Mouse (Mus musculus): ENCODE measurements around the gene Gpc6. TPM values are rescaled to one million over a fixed set of nuclear protein-coding genes. Genes with fewer than 3 reads are reported as not detected.

Gene Gpc6
- polyA plus RNA-seq, 1 experiment from 2014 or later, result 42.5 TPM

DNA sequence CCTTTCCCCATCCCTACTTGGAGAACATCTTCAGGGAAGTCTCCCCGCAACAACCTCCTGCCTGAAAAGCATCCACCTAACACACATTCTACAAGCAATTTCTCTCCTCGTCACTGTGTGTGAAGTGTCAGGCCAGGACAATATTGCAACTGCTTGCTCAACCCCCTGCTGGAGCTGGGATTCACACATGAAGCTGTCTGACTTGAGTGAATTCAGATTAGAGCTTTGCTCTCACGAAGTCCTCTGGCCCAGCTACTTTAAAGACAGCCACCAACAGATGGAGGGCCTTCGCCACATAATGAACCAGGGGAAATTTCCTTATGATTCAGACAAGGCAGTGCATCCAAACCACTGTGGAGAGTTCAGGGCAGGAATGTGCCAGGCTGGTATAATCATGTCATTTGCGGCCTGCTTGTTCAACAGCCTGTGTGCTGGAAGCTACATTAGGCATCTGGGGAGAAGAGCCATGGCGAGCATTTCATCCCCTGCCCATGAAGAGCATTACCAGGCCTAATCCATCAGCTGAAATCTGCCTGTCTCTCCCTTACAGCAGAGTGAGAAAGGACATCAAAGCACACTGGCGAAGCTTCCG is 858.7 kb downstream of the Gpc6 start:
- Histone ChIP-seq H3K36me3 (ENCODE audit: control insufficient read depth, insufficient read depth, low read length) (no peaks in the 10 kb centered on the region), H3K4me2 (ENCODE audit: low read depth, low read length) (no peak overlapping the region), H3K4me1 (ENCODE audit: control insufficient read depth, insufficient read depth, low read length) (0 out of 2 replicates have a peak, but pooled peaks cover 7% of the 10 kb centered on the region), H3K9me3 (ENCODE audit: control insufficient read depth, low read length) (no peaks in the 10 kb centered on the region), H3K27ac (replicated peaks; ENCODE audit: low read depth, low read length) (no peak overlapping the region), H3K4me3 (ENCODE audit: low read depth, low read length) (no peak overlapping the region), H3K27me3 (replicated peaks; ENCODE audit: control insufficient read depth, insufficient read depth, low read length) (no peaks in the 10 kb centered on the region), H3K9ac (ENCODE audit: low read depth, low read length) (no peak overlapping the region)
- 75% methylated on average over 8 of the region's 8 CpGs for WGBS
- ATAC-seq (ENCODE audit: low read depth) (no peak), DNase-seq (ENCODE audit: low spot score) (peak; percentile 37)

- WGBS, result 67% methylated on average over 9 of the region's 9 CpGs
- Histone ChIP-seq H3K9me3 (ENCODE audit: control insufficient read depth, low read length) (no peaks in the 10 kb centered on the region), H3K27me3 (replicated peaks; ENCODE audit: control insufficient read depth, insufficient read depth, low read length) (no peaks in the 10 kb centered on the region), H3K4me2 (ENCODE audit: low read depth, low read length) (no peak overlapping the region), H3K4me3 (ENCODE audit: low read depth, low read length) (no peak overlapping the region), H3K36me3 (ENCODE audit: control insufficient read depth, insufficient read depth, low read length) (no peaks in the 10 kb centered on the region), H3K9ac (ENCODE audit: low read depth, low read length) (no peak overlapping the region), H3K27ac (replicated peaks; ENCODE audit: low read depth, low read length) (no peak overlapping the region), H3K4me1 (ENCODE audit: control insufficient read depth, insufficient read depth, low read length) (0 out of 2 replicates have a peak, but pooled peaks cover 7% of the 10 kb centered on the region)
- ATAC-seq (ENCODE audit: low read depth) (no peak), DNase-seq (ENCODE audit: low spot score) (no peak)
These were observed 859.8 kb downstream of the Gpc6 start for GRCm38 (mm10) chr14:117784960-117785359.

- ATAC-seq (ENCODE audit: low read depth) (no peak), DNase-seq (ENCODE audit: low spot score) (no peak)
- 75% methylated on average over 15 of the region's 15 CpGs for WGBS
- Histone ChIP-seq H3K4me1 (ENCODE audit: control insufficient read depth, insufficient read depth, low read length) (0 out of 2 replicates have a peak, but pooled peaks cover 7% of the 10 kb centered on the region), H3K9ac (ENCODE audit: low read depth, low read length) (no peak overlapping the region), H3K4me2 (ENCODE audit: low read depth, low read length) (no peak overlapping the region), H3K27me3 (replicated peaks; ENCODE audit: control insufficient read depth, insufficient read depth, low read length) (no peaks in the 10 kb centered on the region), H3K9me3 (ENCODE audit: control insufficient read depth, low read length) (no peaks in the 10 kb centered on the region), H3K4me3 (ENCODE audit: low read depth, low read length) (no peak overlapping the region), H3K27ac (replicated peaks; ENCODE audit: low read depth, low read length) (no peak overlapping the region), H3K36me3 (ENCODE audit: control insufficient read depth, insufficient read depth, low read length) (no peaks in the 10 kb centered on the region)
These were observed 860.5 kb downstream of the Gpc6 start for GRCm38 (mm10) chr14:117785507-117786085.

GRCm38 (mm10) chr14:117786647-117787046 is 861.5 kb downstream of the Gpc6 start:
- H3K4me2 ChIP-seq (ENCODE audit: low read depth, low read length), result peak overlapping the region; percentile 33
- no peak overlapping the region; the same call in 1 of the 2 replicates for H3K9ac ChIP-seq (ENCODE audit: low read depth, low read length)
- DNase-seq (ENCODE audit: low spot score), result peak; percentile 26
- H3K27me3 ChIP-seq (replicated peaks; ENCODE audit: control insufficient read depth, insufficient read depth, low read length), result no peaks in the 10 kb centered on the region
- 0 out of 2 replicates have a peak, but pooled peaks cover 7% of the 10 kb centered on the region for H3K4me1 ChIP-seq (ENCODE audit: control insufficient read depth, insufficient read depth, low read length)
- H3K9me3 ChIP-seq (ENCODE audit: control insufficient read depth, low read length), result no peaks in the 10 kb centered on the region
- no peak overlapping the region for H3K27ac ChIP-seq (replicated peaks; ENCODE audit: low read depth, low read length)
- peak; percentile 56; the same call in 1 of the 2 replicates for ATAC-seq (ENCODE audit: low read depth)
- 23% methylated on average over 7 of the region's 7 CpGs for WGBS
- H3K4me3 ChIP-seq (ENCODE audit: low read depth, low read length), result no peak overlapping the region
- H3K36me3 ChIP-seq (ENCODE audit: control insufficient read depth, insufficient read depth, low read length), result no peaks in the 10 kb centered on the region

- Histone ChIP-seq H3K4me3 (ENCODE audit: low read depth, low read length) (no peak overlapping the region), H3K9me3 (ENCODE audit: control insufficient read depth, low read length) (no peaks in the 10 kb centered on the region), H3K4me2 (ENCODE audit: low read depth, low read length) (no peak overlapping the region), H3K36me3 (ENCODE audit: control insufficient read depth, insufficient read depth, low read length) (no peaks in the 10 kb centered on the region), H3K27me3 (replicated peaks; ENCODE audit: control insufficient read depth, insufficient read depth, low read length) (no peaks in the 10 kb centered on the region), H3K4me1 (ENCODE audit: control insufficient read depth, insufficient read depth, low read length) (no peaks in the 10 kb centered on the region), H3K9ac (ENCODE audit: low read depth, low read length) (no peak overlapping the region), H3K27ac (replicated peaks; ENCODE audit: low read depth, low read length) (no peak overlapping the region)
- 74% methylated on average over 2 of the region's 2 CpGs for WGBS
- ATAC-seq (ENCODE audit: low read depth) (peak; percentile 65; the same call in 1 of the 2 replicates), DNase-seq (ENCODE audit: low spot score) (no peak)
These were observed 869.8 kb downstream of the Gpc6 start for GRCm38 (mm10) chr14:117794874-117795273.

- Histone ChIP-seq H3K4me1 (ENCODE audit: control insufficient read depth, insufficient read depth, low read length) (no peaks in the 10 kb centered on the region), H3K27ac (replicated peaks; ENCODE audit: low read depth, low read length) (no peak overlapping the region), H3K9me3 (ENCODE audit: control insufficient read depth, low read length) (no peaks in the 10 kb centered on the region), H3K9ac (ENCODE audit: low read depth, low read length) (no peak overlapping the region), H3K27me3 (replicated peaks; ENCODE audit: control insufficient read depth, insufficient read depth, low read length) (no peaks in the 10 kb centered on the region), H3K4me3 (ENCODE audit: low read depth, low read length) (no peak overlapping the region), H3K4me2 (ENCODE audit: low read depth, low read length) (no peak overlapping the region), H3K36me3 (ENCODE audit: control insufficient read depth, insufficient read depth, low read length) (no peaks in the 10 kb centered on the region)
- no peak for DNase-seq (ENCODE audit: low spot score)
- WGBS, result 71% methylated on average over 5 of the region's 5 CpGs
- no peak for ATAC-seq (ENCODE audit: low read depth)
These were observed 871.5 kb downstream of the Gpc6 start for GRCm38 (mm10) chr14:117796661-117797060.

DNA sequence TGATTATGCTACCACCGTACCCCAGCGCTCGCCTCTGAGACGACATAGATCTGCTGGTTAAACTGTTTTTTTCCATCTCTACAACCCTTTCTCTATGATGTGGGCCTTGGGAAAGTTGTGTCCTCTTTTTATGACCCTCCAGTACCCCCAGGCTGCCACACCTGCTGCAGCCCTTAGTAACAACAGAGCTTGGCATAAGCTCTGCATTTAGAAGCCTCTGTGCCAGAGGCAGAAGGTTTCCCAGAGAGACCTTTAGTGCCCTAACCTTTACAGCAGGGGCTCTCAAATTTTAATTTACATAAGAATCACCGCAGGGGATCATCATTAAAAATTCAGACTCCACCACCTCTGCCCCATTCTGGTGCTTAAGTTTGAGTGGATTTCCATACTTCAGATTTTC is 875.3 kb downstream of the Gpc6 start:
- no peaks in the 10 kb centered on the region for H3K9me3 ChIP-seq (ENCODE audit: control insufficient read depth, low read length)
- H3K27me3 ChIP-seq (replicated peaks; ENCODE audit: control insufficient read depth, insufficient read depth, low read length), result no peaks in the 10 kb centered on the region
- H3K27ac ChIP-seq (replicated peaks; ENCODE audit: low read depth, low read length), result no peak overlapping the region
- H3K4me3 ChIP-seq (ENCODE audit: low read depth, low read length), result no peak overlapping the region
- 91% methylated on average over 5 of the region's 5 CpGs for WGBS
- DNase-seq (ENCODE audit: low spot score), result no peak
- ATAC-seq (ENCODE audit: low read depth), result no peak
- H3K36me3 ChIP-seq (ENCODE audit: control insufficient read depth, insufficient read depth, low read length), result no peaks in the 10 kb centered on the region
- H3K9ac ChIP-seq (ENCODE audit: low read depth, low read length), result no peak overlapping the region
- no peaks in the 10 kb centered on the region for H3K4me1 ChIP-seq (ENCODE audit: control insufficient read depth, insufficient read depth, low read length)
- no peak overlapping the region for H3K4me2 ChIP-seq (ENCODE audit: low read depth, low read length)

DNA sequence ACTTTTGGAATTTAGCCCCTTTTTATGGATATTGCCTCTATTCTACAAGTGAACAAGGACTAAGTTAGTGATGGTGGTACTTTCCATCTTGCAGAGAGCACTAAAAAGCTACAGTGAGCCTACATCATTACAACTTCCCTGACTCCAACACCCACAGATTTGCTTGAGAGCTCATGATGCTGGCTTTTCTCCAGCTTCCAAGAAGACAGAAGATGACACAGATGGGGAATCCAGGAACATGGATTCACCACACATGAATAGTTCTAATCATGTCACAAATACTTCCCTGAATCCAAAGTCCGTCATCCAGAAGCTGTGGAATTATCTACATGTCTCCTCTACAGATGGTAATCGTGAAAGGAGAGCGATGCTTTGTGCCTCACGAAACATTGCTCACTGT is 882.7 kb downstream of the Gpc6 start:
- H3K9me3 ChIP-seq (ENCODE audit: control insufficient read depth, low read length), result no peaks in the 10 kb centered on the region
- no peak overlapping the region for H3K9ac ChIP-seq (ENCODE audit: low read depth, low read length)
- H3K4me1 ChIP-seq (ENCODE audit: control insufficient read depth, insufficient read depth, low read length), result peaks cover 11% of the 10 kb centered on the region
- no peak overlapping the region for H3K4me2 ChIP-seq (ENCODE audit: low read depth, low read length)
- H3K27me3 ChIP-seq (replicated peaks; ENCODE audit: control insufficient read depth, insufficient read depth, low read length), result no peaks in the 10 kb centered on the region
- DNase-seq (ENCODE audit: low spot score) (no peak), ATAC-seq (ENCODE audit: low read depth) (no peak)
- H3K4me3 ChIP-seq (ENCODE audit: low read depth, low read length), result no peak overlapping the region
- no peaks in the 10 kb centered on the region for H3K36me3 ChIP-seq (ENCODE audit: control insufficient read depth, insufficient read depth, low read length)
- no peak overlapping the region for H3K27ac ChIP-seq (replicated peaks; ENCODE audit: low read depth, low read length)
- WGBS, result 91% methylated on average over 4 of the region's 4 CpGs

GRCm38 (mm10) chr14:117808326-117808725 is 883.2 kb downstream of the Gpc6 start:
- no peak overlapping the region for H3K4me3 ChIP-seq (ENCODE audit: low read depth, low read length)
- H3K4me1 ChIP-seq (ENCODE audit: control insufficient read depth, insufficient read depth, low read length), result peaks cover 11% of the 10 kb centered on the region
- no peaks in the 10 kb centered on the region for H3K36me3 ChIP-seq (ENCODE audit: control insufficient read depth, insufficient read depth, low read length)
- H3K27me3 ChIP-seq (replicated peaks; ENCODE audit: control insufficient read depth, insufficient read depth, low read length), result no peaks in the 10 kb centered on the region
- ATAC-seq (ENCODE audit: low read depth), result no peak
- H3K9ac ChIP-seq (ENCODE audit: low read depth, low read length), result no peak overlapping the region
- H3K4me2 ChIP-seq (ENCODE audit: low read depth, low read length), result no peak overlapping the region
- H3K27ac ChIP-seq (replicated peaks; ENCODE audit: low read depth, low read length), result no peak overlapping the region
- H3K9me3 ChIP-seq (ENCODE audit: control insufficient read depth, low read length), result no peaks in the 10 kb centered on the region
- no peak for DNase-seq (ENCODE audit: low spot score)
- 88% methylated on average over 2 of the region's 2 CpGs for WGBS

Data from embryonic facial prominence, embryonic 14.5 days (tissue).